Mouse (Mus musculus): ENCODE results near the gene Adamts8. TPM values are rescaled to one million over a fixed set of nuclear protein-coding genes. Genes with fewer than 3 reads are reported as not detected.
A peak's percentile ranks its signal among the peaks of the same experiment; 100 is the strongest.

The Adamts8 gene
- polyA plus RNA-seq, 1 experiment from 2014 or later: 0.29 TPM

GRCm38 (mm10) chr9:30936674-30937438 is 5.5 kb upstream of the Adamts8 start:
- peak; percentile 69 for DNase-seq (ENCODE audit: low spot score)
- no peak overlapping the region for H3K4me3 ChIP-seq
- peaks cover 22% of the 10 kb centered on the region for H3K27me3 ChIP-seq (ENCODE audit: low read depth, poor library complexity, severe bottlenecking)
- WGBS: 39% methylated on average over 9 of the region's 9 CpGs
- no peaks in the 10 kb centered on the region for H3K36me3 ChIP-seq
- no peaks in the 10 kb centered on the region for H3K4me1 ChIP-seq
- H3K27ac ChIP-seq: no peak overlapping the region
- no peaks in the 10 kb centered on the region for H3K9me3 ChIP-seq (replicated peaks)

DNA sequence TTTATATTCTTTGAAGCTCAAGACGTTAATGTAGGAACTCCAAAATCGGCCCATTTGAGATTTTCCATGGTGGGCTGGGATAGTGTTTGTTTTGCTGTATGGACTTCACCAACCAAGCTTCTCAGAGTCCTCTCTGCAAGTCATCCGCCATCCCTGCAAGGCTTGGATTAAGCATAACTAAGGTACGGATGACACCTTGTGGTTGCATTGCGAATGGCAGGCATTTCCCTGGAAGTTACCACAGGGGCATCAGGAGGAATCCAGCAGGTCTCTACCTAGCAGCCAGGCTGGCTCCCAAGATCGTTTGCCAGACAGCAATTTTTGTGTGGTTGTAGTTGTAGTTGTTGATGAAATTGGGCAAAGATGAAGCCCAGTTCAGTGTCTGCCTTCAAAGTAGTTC is 2.0 kb upstream of the Adamts8 start:
- 9% methylated on average over 6 of the region's 6 CpGs for WGBS
- Histone ChIP-seq H3K4me1 (peaks cover 19% of the 10 kb centered on the region), H3K27ac (no peak overlapping the region), H3K36me3 (no peaks in the 10 kb centered on the region), H3K9me3 (replicated peaks) (no peaks in the 10 kb centered on the region), H3K27me3 (ENCODE audit: low read depth, poor library complexity, severe bottlenecking) (peaks cover 57% of the 10 kb centered on the region), H3K4me3 (no peak overlapping the region)
- peak; percentile 90 for DNase-seq (ENCODE audit: low spot score)

- Histone ChIP-seq H3K9me3 (replicated peaks) (no peaks in the 10 kb centered on the region), H3K36me3 (no peaks in the 10 kb centered on the region), H3K27me3 (ENCODE audit: low read depth, poor library complexity, severe bottlenecking) (peaks cover 74% of the 10 kb centered on the region), H3K4me3 (peak overlapping the region; percentile 68), H3K27ac (no peak overlapping the region), H3K4me1 (peaks cover 19% of the 10 kb centered on the region)
- no peak for DNase-seq (ENCODE audit: low spot score)
- 3% methylated on average over 14 of the region's 14 CpGs for WGBS
These were observed 979 bp downstream of the Adamts8 start for GRCm38 (mm10) chr9:30943341-30943740.

DNA sequence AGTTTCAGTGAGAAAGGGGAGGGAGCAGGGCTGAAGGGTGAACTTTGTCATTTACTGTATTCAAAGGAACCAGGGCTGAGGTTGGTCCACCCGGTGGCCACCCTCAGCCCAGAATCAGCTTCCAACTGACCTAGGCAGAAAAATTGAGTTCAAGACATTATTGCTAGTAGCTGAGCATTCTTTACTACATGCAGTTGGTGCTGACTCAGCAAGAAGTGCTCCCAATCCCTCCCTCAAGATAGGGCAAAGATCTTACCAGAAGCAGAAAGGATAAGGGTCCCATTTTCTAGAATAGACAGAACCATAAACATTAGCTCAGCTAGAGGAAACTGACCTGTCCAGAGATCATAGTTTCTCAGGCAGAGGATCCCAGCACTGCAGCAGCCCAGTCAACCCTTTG is 1.9 kb downstream of the Adamts8 start:
- 12% methylated on average over 1 of the region's 1 CpGs for WGBS
- Histone ChIP-seq H3K4me3 (no peak overlapping the region), H3K27me3 (ENCODE audit: low read depth, poor library complexity, severe bottlenecking) (peaks cover 74% of the 10 kb centered on the region), H3K27ac (no peak overlapping the region), H3K36me3 (no peaks in the 10 kb centered on the region), H3K9me3 (replicated peaks) (no peaks in the 10 kb centered on the region), H3K4me1 (peaks cover 19% of the 10 kb centered on the region)
- no peak for DNase-seq (ENCODE audit: low spot score)

- Histone ChIP-seq H3K4me1 (peaks cover 19% of the 10 kb centered on the region), H3K36me3 (no peaks in the 10 kb centered on the region), H3K4me3 (no peak overlapping the region), H3K9me3 (replicated peaks) (no peaks in the 10 kb centered on the region), H3K27ac (no peak overlapping the region), H3K27me3 (ENCODE audit: low read depth, poor library complexity, severe bottlenecking) (peaks cover 73% of the 10 kb centered on the region)
- WGBS: 51% methylated on average over 1 of the region's 1 CpGs
- no peak for DNase-seq (ENCODE audit: low spot score)
These were observed 2.9 kb downstream of the Adamts8 start for GRCm38 (mm10) chr9:30945276-30945675.

DNA sequence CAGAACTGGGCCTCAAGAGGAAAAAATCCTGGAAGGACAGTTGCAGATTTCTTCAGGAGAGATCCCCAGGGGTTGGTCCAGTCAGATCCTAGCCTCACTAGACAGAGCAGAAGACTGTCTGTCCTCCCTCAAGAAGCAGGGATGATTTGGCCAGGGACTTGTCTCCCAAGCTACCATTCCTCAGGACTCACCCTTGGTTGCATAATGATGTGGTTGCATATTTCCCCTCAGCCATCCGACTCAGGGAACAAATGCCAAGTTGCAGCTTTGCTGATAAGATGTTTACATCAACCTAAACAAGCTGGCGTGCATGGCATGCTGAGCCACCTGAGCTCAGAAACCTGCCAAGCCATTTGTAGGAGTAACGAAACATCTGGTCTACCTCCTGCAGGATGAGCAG is 7.1 kb downstream of the Adamts8 start:
- no peaks in the 10 kb centered on the region for H3K9me3 ChIP-seq (replicated peaks)
- H3K4me1 ChIP-seq: no peaks in the 10 kb centered on the region; the same call in 1 of the 2 replicates
- DNase-seq (ENCODE audit: low spot score): no peak
- WGBS: 78% methylated on average over 3 of the region's 3 CpGs
- H3K36me3 ChIP-seq: no peaks in the 10 kb centered on the region
- no peak overlapping the region for H3K27ac ChIP-seq
- H3K27me3 ChIP-seq (ENCODE audit: low read depth, poor library complexity, severe bottlenecking): peaks cover 35% of the 10 kb centered on the region
- no peak overlapping the region for H3K4me3 ChIP-seq

GRCm38 (mm10) chr9:30949971-30950370 is 7.6 kb downstream of the Adamts8 start:
- H3K27me3 ChIP-seq (ENCODE audit: low read depth, poor library complexity, severe bottlenecking): peaks cover 33% of the 10 kb centered on the region
- no peak for DNase-seq (ENCODE audit: low spot score)
- no peaks in the 10 kb centered on the region for H3K36me3 ChIP-seq
- 83% methylated on average over 4 of the region's 4 CpGs for WGBS
- H3K4me1 ChIP-seq: no peaks in the 10 kb centered on the region; the same call in 1 of the 2 replicates
- no peaks in the 10 kb centered on the region for H3K9me3 ChIP-seq (replicated peaks)
- H3K27ac ChIP-seq: no peak overlapping the region
- no peak overlapping the region for H3K4me3 ChIP-seq

- Histone ChIP-seq H3K4me3 (no peak overlapping the region), H3K27ac (no peak overlapping the region), H3K36me3 (no peaks in the 10 kb centered on the region), H3K27me3 (ENCODE audit: low read depth, poor library complexity, severe bottlenecking) (peaks cover 27% of the 10 kb centered on the region), H3K4me1 (no peaks in the 10 kb centered on the region; the same call in 1 of the 2 replicates), H3K9me3 (replicated peaks) (no peaks in the 10 kb centered on the region)
- no peak for DNase-seq (ENCODE audit: low spot score)
- WGBS: 89% methylated on average over 4 of the region's 4 CpGs
These were observed 8.2 kb downstream of the Adamts8 start for GRCm38 (mm10) chr9:30950592-30950991.

GRCm38 (mm10) chr9:30951461-30951860 is 9.1 kb downstream of the Adamts8 start:
- Histone ChIP-seq H3K4me1 (no peaks in the 10 kb centered on the region; the same call in 1 of the 2 replicates), H3K9me3 (replicated peaks) (no peaks in the 10 kb centered on the region), H3K27ac (no peak overlapping the region), H3K4me3 (no peak overlapping the region), H3K27me3 (ENCODE audit: low read depth, poor library complexity, severe bottlenecking) (peaks cover 18% of the 10 kb centered on the region), H3K36me3 (no peaks in the 10 kb centered on the region)
- 90% methylated on average over 5 of the region's 5 CpGs for WGBS
- no peak for DNase-seq (ENCODE audit: low spot score)

DNA sequence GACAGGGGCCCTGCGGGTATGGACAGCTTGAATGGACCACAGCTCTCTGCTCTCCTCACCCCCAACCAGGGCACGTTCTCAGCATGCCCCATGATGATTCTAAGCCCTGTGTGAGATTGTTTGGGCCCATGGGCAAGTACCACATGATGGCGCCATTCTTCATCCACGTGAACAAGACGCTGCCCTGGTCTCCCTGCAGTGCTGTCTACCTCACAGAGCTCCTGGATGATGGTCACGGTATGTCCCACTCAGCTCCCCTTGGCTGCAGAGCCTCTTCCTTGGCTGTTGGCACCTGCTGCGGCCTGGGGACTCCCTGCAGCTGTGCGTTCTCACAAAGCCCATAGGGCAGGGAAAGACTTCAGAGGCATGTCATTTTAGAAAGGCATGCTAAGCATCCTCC is 10.9 kb downstream of the Adamts8 start:
- no peak overlapping the region for H3K4me3 ChIP-seq
- WGBS: 60% methylated on average over 8 of the region's 8 CpGs
- H3K36me3 ChIP-seq: no peaks in the 10 kb centered on the region
- no peak for DNase-seq (ENCODE audit: low spot score)
- H3K27ac ChIP-seq: no peak overlapping the region
- H3K27me3 ChIP-seq (ENCODE audit: low read depth, poor library complexity, severe bottlenecking): peaks cover 7% of the 10 kb centered on the region; the same call in 1 of the 2 replicates
- H3K4me1 ChIP-seq: no peaks in the 10 kb centered on the region; the same call in 1 of the 2 replicates
- H3K9me3 ChIP-seq (replicated peaks): no peaks in the 10 kb centered on the region

GRCm38 (mm10) chr9:30955246-30955645 is 12.9 kb downstream of the Adamts8 start:
- no peaks in the 10 kb centered on the region for H3K9me3 ChIP-seq (replicated peaks)
- H3K36me3 ChIP-seq: no peaks in the 10 kb centered on the region
- WGBS: 90% methylated on average over 9 of the region's 9 CpGs
- no peak overlapping the region for H3K4me3 ChIP-seq
- DNase-seq (ENCODE audit: low spot score): no peak
- no peak overlapping the region for H3K27ac ChIP-seq
- H3K4me1 ChIP-seq: no peaks in the 10 kb centered on the region; the same call in 1 of the 2 replicates
- H3K27me3 ChIP-seq (ENCODE audit: low read depth, poor library complexity, severe bottlenecking): peaks cover 7% of the 10 kb centered on the region; the same call in 1 of the 2 replicates

GRCm38 (mm10) chr9:30963780-30964179 is 21.4 kb downstream of the Adamts8 start:
- H3K27me3 ChIP-seq (ENCODE audit: low read depth, poor library complexity, severe bottlenecking): no peaks in the 10 kb centered on the region
- no peak for DNase-seq (ENCODE audit: low spot score)
- H3K9me3 ChIP-seq (replicated peaks): no peaks in the 10 kb centered on the region
- H3K4me1 ChIP-seq: peaks cover 14% of the 10 kb centered on the region
- no peak overlapping the region for H3K4me3 ChIP-seq
- H3K27ac ChIP-seq: no peak overlapping the region
- no peaks in the 10 kb centered on the region for H3K36me3 ChIP-seq
- WGBS: 89% methylated on average over 4 of the region's 4 CpGs

- no peaks in the 10 kb centered on the region for H3K36me3 ChIP-seq
- 85% methylated on average over 10 of the region's 10 CpGs for WGBS
- H3K4me1 ChIP-seq: peaks cover 15% of the 10 kb centered on the region
- no peak overlapping the region for H3K4me3 ChIP-seq
- H3K9me3 ChIP-seq (replicated peaks): no peaks in the 10 kb centered on the region
- DNase-seq (ENCODE audit: low spot score): no peak
- no peak overlapping the region for H3K27ac ChIP-seq
- no peaks in the 10 kb centered on the region for H3K27me3 ChIP-seq (ENCODE audit: low read depth, poor library complexity, severe bottlenecking)
These were observed 22.3 kb downstream of the Adamts8 start for GRCm38 (mm10) chr9:30964685-30965084.

Measured in limb, embryonic 10.5 days (tissue).